Mouse (Mus musculus): ENCODE measurements around the gene Irgm1. TPM values are rescaled to one million over a fixed set of nuclear protein-coding genes. Genes with fewer than 3 reads are reported as not detected.

The Irgm1 gene
- polyA plus RNA-seq, 1 experiment from 2014 or later, result 3.0 TPM

DNA sequence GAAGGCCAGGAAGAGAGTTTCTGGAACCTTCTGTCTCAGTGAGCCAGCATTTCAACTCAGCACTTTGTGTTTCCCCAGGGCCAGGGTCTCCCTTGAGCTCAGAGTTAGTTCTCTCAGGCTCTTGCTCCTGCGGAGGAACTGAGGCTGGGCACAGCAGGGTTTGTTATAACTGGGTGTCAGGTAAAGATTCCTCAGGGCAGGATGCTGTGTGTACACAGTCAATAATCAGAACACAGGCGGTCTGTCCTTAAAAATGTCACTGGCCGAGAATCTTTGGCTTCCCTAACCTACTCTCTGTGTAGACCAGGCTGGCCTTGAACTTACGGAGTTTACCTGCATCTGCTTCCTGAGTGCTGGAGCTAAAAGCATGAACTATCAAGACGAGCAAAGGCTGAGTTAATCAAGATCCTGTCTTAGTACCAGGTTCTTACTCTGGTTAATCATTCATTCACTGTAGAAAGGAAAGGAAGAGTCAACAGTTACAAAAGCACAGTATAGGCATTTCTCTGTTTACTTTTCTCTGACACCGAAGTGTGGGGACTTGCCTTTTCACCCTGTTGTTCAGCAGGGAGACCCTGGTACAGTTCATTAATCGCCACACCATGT, 1.3 kb upstream of the Irgm1 start:
- peaks cover 35% of the 10 kb centered on the region for H3K4me1 ChIP-seq
- DNase-seq (ENCODE audit: low spot score), result no peak
- WGBS, result 79% methylated on average over 7 of the region's 7 CpGs
- no peaks in the 10 kb centered on the region for H3K36me3 ChIP-seq
- H3K9me3 ChIP-seq, result no peaks in the 10 kb centered on the region
- no peaks in the 10 kb centered on the region; the same call in 1 of the 2 replicates for H3K27me3 ChIP-seq (ENCODE audit: insufficient read depth, poor library complexity, severe bottlenecking)
- no peak overlapping the region for H3K4me3 ChIP-seq
- peak overlapping the region; percentile 85; the same call in 1 of the 2 replicates for H3K27ac ChIP-seq

- Histone ChIP-seq H3K27ac (peak overlapping the region; percentile 85), H3K36me3 (no peaks in the 10 kb centered on the region), H3K9me3 (no peaks in the 10 kb centered on the region), H3K4me1 (peaks cover 35% of the 10 kb centered on the region), H3K4me3 (peak overlapping the region; percentile 65), H3K27me3 (ENCODE audit: insufficient read depth, poor library complexity, severe bottlenecking) (no peaks in the 10 kb centered on the region; the same call in 1 of the 2 replicates)
- WGBS, result 7% methylated on average over 17 of the region's 17 CpGs
- no peak for DNase-seq (ENCODE audit: low spot score)
These were observed 496 bp upstream of the Irgm1 start for GRCm38 (mm10) chr11:48871817-48872541.

DNA sequence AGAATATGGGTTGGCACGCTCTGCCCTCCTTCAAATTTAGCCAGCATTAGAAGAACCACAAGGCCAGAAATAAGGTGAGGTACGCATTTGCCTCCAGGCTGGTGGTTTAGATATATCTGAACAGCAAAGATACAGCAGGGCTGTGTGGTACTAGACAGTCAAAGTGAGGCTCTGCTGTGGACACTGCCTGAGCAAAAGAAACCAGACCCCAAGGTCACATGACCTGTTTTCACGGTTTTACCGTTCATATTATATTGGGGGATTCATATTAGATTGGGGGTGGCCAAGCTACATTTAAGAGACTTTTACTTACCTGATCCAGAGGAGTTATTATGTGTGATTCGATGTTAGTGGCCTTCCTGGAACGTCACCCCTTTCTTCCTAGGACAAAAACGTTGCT, 702 bp downstream of the Irgm1 start:
- Histone ChIP-seq H3K4me3 (peak overlapping the region; percentile 65), H3K27me3 (ENCODE audit: insufficient read depth, poor library complexity, severe bottlenecking) (no peaks in the 10 kb centered on the region; the same call in 1 of the 2 replicates), H3K4me1 (peaks cover 35% of the 10 kb centered on the region), H3K36me3 (no peaks in the 10 kb centered on the region), H3K27ac (peak overlapping the region; percentile 85), H3K9me3 (no peaks in the 10 kb centered on the region)
- DNase-seq (ENCODE audit: low spot score), result no peak
- 28% methylated on average over 7 of the region's 7 CpGs for WGBS

DNA sequence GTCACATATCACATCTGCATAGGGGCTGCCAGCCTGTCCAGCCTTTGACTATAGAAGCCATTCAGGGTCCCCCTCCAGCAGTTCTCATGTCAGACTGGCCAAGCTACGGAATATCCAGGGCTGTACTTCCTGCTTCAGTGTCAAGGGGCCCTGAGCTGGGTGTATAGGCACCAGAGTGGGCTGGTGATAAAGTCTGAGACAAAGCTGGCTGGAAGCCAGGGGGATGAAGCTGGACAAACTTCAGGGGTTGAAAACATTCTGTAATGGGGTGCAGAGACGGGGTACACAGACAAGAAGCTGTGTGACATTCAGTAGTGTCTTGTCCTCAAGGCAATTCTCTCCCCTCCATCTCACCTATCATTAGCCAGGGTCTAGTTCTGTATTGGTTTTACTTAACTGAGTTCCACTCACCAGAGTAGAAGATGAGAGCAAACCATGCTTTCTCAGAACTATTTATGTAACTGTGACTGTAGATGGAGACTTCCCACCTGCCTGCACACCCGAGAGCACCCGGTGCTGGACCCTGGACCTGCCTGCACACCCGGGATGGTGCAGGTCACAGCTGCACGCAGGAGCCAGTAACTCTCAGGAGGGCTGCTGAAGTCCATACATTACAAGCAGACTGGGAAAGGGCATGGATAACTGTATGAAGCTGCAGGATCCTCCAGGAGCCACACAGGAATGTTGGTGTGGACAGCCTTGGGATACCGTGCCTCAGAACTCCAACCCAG, 1.9 kb downstream of the Irgm1 start:
- Histone ChIP-seq H3K27ac (peak overlapping the region; percentile 38; the same call in 1 of the 2 replicates), H3K4me3 (no peak overlapping the region)
- DNase-seq (ENCODE audit: low spot score), result no peak

DNA sequence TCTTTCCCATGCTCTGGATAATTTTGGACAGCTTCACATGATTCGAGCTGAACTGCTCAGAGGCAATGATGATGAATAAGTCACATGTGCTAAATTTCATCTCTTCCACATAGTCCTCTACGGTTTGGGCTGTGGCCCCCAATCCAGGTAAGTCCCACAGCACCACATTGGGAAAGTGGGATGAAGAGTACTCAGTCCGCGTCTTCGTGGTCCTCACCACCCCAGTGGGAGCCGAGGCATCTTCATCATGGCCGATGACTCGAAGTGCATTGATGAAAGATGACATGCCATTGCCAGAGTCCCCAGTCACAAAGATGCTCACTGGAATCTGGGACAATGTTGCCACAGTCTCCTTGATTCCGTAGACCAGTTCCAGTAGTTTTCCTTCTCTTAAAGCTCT, 5.0 kb downstream of the Irgm1 start:
- Histone ChIP-seq H3K4me3 (no peak overlapping the region), H3K27ac (no peak overlapping the region), H3K36me3 (no peaks in the 10 kb centered on the region), H3K9me3 (no peaks in the 10 kb centered on the region), H3K4me1 (peaks cover 19% of the 10 kb centered on the region), H3K27me3 (ENCODE audit: insufficient read depth, poor library complexity, severe bottlenecking) (no peaks in the 10 kb centered on the region)
- peak; percentile 50 for DNase-seq (ENCODE audit: low spot score)
- WGBS, result 93% methylated on average over 9 of the region's 9 CpGs

More for the DNA sequence above, 1.9 kb downstream of the Irgm1 start:
- WGBS, result 65% methylated on average over 7 of the region's 7 CpGs
- Histone ChIP-seq H3K9me3 (no peaks in the 10 kb centered on the region), H3K27me3 (ENCODE audit: insufficient read depth, poor library complexity, severe bottlenecking) (no peaks in the 10 kb centered on the region; the same call in 1 of the 2 replicates), H3K4me1 (peaks cover 35% of the 10 kb centered on the region), H3K36me3 (no peaks in the 10 kb centered on the region)

GRCm38 (mm10) chr11:48863808-48864207, 7.7 kb downstream of the Irgm1 start:
- 82% methylated on average over 3 of the region's 3 CpGs for WGBS
- no peak overlapping the region for H3K4me3 ChIP-seq
- no peak for DNase-seq (ENCODE audit: low spot score)
- H3K27me3 ChIP-seq (ENCODE audit: insufficient read depth, poor library complexity, severe bottlenecking), result no peaks in the 10 kb centered on the region
- H3K36me3 ChIP-seq, result no peaks in the 10 kb centered on the region
- H3K4me1 ChIP-seq, result no peaks in the 10 kb centered on the region
- no peaks in the 10 kb centered on the region for H3K9me3 ChIP-seq
- H3K27ac ChIP-seq, result no peak overlapping the region

DNA sequence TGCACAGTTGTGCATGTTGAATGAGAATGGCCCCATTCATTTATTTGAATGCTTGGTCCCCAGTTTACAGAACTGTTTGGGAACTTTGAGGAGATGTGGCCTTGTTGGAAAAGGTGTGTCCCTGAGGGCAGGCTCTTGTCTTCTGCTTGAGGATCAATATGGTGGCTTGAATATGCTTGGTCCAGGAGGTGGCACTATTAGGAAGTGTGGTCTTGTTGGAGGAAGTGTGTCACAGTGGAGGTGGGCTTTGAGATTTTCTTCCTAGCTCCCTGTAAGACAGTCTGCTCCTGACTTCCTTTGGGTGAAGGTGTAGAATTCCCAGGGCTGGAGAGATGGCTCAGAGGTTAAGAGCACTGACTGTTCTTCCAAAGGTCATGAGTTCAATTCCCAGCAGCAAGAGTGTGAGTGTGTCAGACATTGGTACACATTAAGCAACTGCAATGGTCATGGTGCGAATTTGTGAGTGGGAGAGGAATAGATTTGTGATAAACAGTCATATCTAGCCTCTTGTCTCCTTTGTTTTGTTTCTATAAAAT, 8.6 kb downstream of the Irgm1 start:
- Histone ChIP-seq H3K4me3 (no peak overlapping the region), H3K36me3 (no peaks in the 10 kb centered on the region), H3K27ac (no peak overlapping the region), H3K27me3 (ENCODE audit: insufficient read depth, poor library complexity, severe bottlenecking) (no peaks in the 10 kb centered on the region), H3K4me1 (no peaks in the 10 kb centered on the region), H3K9me3 (no peaks in the 10 kb centered on the region)
- WGBS, result 59% methylated on average over 1 of the region's 1 CpGs
- no peak for DNase-seq (ENCODE audit: low spot score)

DNA sequence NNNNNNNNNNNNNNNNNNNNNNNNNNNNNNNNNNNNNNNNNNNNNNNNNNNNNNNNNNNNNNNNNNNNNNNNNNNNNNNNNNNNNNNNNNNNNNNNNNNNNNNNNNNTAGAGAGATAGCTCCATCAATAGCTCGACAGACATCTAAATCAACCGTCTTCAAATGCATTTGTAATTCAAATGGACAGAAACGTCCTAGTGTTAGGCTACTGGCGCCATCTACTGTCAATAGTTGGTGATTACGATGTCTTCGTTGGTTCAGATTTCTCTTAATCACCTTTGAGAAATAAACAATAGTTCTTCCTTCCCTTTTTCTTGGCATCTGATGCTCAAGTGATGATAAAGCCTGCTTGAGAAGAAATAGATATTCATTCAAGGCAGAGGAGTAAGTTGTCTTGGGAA, 12.5 kb downstream of the Irgm1 start:
- peak overlapping the region; percentile 74; the same call in 1 of the 2 replicates for H3K4me3 ChIP-seq
- no peak overlapping the region for H3K27ac ChIP-seq
- H3K36me3 ChIP-seq, result no peaks in the 10 kb centered on the region
- no peaks in the 10 kb centered on the region for H3K27me3 ChIP-seq (ENCODE audit: insufficient read depth, poor library complexity, severe bottlenecking)
- H3K4me1 ChIP-seq, result peaks cover 10% of the 10 kb centered on the region
- H3K9me3 ChIP-seq, result no peaks in the 10 kb centered on the region
- 0% methylated on average over 6 of the region's 6 CpGs for WGBS
- no peak for DNase-seq (ENCODE audit: low spot score)

GRCm38 (mm10) chr11:48853474-48854180, 17.9 kb downstream of the Irgm1 start:
- Histone ChIP-seq H3K36me3 (no peaks in the 10 kb centered on the region), H3K27me3 (ENCODE audit: insufficient read depth, poor library complexity, severe bottlenecking) (peaks cover 14% of the 10 kb centered on the region), H3K27ac (peak overlapping the region; percentile 59), H3K4me3 (peak overlapping the region; percentile 74), H3K4me1 (peaks cover 28% of the 10 kb centered on the region), H3K9me3 (no peaks in the 10 kb centered on the region)
- WGBS, result under 1% methylated on average over 31 of the region's 31 CpGs
- DNase-seq (ENCODE audit: low spot score), result peak; percentile 91

GRCm38 (mm10) chr11:48852624-48853473, 18.6 kb downstream of the Irgm1 start:
- Histone ChIP-seq H3K36me3 (no peaks in the 10 kb centered on the region), H3K27ac (peak overlapping the region; percentile 59), H3K9me3 (no peaks in the 10 kb centered on the region), H3K4me1 (peaks cover 28% of the 10 kb centered on the region), H3K27me3 (ENCODE audit: insufficient read depth, poor library complexity, severe bottlenecking) (peaks cover 22% of the 10 kb centered on the region), H3K4me3 (peak overlapping the region; percentile 74)
- WGBS, result 5% methylated on average over 23 of the region's 23 CpGs
- no peak for DNase-seq (ENCODE audit: low spot score)

- Histone ChIP-seq H3K36me3 (no peaks in the 10 kb centered on the region), H3K27ac (no peak overlapping the region), H3K9me3 (no peaks in the 10 kb centered on the region), H3K4me1 (peaks cover 28% of the 10 kb centered on the region), H3K4me3 (peak overlapping the region; percentile 74), H3K27me3 (ENCODE audit: insufficient read depth, poor library complexity, severe bottlenecking) (peaks cover 25% of the 10 kb centered on the region)
- 76% methylated on average over 4 of the region's 4 CpGs for WGBS
- DNase-seq (ENCODE audit: low spot score), result no peak
These were observed 19.3 kb downstream of the Irgm1 start for GRCm38 (mm10) chr11:48852190-48852589.

All from heart, embryonic 10.5 days (tissue).